Mouse (Mus musculus): ENCODE measurements around the gene Col20a1.

Gene Col20a1

DNA sequence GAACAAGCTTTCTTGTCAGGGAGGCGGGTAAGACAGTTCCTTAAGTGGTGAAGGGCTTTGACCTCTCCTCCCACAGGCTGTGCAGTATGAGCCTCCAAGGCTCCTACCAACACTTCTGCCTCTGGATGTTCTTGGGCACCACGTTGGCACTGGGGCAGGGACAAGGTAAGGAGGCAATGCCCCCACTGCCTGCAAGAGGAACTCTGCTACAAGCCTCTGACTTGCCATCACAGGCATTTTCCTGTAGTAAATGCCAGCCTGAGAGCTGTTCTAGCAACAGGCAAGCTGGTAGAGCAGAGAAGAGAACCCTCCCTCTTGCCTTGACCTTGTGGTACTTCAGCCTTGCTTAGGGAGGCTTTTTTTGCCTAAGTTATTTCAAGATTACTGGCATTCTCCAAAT is at the start of gene Col20a1:
Gene Col20a1 (plus strand): TSS at position 87 of the 400 bp plus-strand sequence.
- CTCF ChIA-PET = no interaction called here

GRCm38 (mm10) chr2:180940187-180940586 is 46.1 kb upstream of the Col20a1 start:
- CTCF ChIA-PET = no interaction called here

GRCm38 (mm10) chr2:180941869-180942268 is 44.5 kb upstream of the Col20a1 start:
- CTCF ChIA-PET = no interaction called here

- CTCF ChIA-PET = no interaction called here
These were observed 36.4 kb upstream of the Col20a1 start for GRCm38 (mm10) chr2:180949947-180950346.

DNA sequence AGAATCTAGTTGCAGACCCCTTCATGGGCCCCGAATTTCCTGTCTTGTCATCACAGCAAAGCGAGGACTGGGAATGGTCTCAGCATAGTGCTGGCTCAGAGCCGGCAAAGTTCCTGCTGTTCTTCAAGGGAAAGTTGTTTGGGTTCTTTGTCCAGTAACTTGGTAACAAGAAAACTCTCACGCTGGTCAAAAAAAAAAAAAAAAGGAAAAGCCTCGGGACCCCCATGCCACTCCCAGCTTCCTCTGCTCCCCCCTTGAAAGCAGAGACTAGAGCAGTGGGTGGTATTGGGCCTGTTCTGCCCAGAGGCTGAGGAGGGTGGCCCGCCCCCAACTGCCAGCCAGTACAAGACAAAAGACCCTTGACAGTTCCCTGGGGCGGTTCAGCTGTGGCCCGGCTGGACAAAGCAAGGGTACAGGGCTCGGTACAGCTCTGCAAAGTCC is 33.6 kb upstream of the Col20a1 start:
- CTCF ChIA-PET = no interaction called here

DNA sequence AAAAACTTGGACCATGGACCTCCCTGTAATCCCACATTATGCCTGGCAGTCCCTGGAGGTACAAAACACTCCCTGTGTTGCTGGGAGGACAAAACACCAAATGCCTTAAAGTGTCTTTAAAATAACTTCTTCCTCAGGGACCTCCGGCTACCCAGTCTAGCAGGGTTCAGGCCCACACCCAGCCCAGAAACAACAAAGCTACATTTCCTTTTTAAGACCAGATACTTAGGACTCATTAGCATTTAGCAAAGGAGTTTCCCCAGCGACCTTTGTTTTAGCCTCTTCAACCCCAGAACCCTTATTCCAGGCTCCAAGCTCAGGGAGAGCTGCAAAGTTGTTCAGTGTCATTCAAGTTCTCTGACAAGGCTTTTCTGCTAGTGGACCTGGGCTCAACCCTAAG is 32.7 kb upstream of the Col20a1 start:
- CTCF ChIA-PET = no interaction called here

DNA sequence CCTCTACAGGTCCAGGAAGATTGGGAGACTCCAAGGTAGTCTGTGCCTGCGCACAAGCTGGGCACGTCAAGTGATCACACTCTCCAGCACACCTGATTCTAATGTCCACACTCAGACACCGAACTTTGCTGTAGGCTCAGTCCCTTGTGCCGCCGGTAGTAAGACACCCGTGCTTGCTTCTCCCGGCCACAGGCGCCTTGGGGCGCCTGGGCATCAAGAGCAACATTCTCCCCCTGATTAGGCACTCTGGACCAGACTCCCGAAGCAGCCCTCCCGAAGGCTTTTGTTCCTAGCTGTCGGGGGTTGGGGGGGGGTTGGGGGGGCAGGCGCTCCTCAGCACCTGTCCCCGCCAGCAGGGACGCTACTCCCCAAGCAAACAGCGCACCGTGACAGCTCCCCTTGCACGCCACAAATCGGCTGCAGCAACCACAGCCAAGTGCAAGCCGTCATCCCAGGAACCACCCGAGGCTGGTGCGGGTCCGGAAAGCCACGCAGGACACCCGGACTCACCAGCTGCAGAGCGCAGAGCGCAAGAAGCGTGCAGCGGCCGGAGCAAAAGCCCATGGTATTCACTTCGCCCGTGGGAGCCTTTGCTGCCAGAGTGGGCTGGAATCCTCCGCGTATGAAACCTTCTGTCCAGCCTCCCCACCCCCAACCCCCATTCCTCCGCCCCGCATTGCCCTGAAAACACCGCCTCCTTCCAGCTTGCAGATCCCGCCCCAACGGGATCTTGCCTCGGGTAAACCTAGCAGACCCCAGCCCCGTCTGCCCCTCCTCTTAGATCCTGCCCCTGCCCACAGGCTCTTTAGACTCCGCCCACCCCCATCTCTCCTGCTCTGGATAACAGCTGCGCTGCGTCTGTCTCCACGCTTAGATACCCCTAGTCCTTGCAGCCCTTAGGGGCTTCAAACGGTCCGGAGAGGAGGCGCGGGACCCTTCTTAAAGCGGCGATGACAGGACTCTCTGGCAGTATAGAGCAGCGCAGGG is 32.0 kb upstream of the Col20a1 start, which contains the start of gene Nkain4:
Gene Nkain4 (minus strand): TSS at position 639 of the 987 bp plus-strand sequence.
- CTCF ChIA-PET = no interaction called here

DNA sequence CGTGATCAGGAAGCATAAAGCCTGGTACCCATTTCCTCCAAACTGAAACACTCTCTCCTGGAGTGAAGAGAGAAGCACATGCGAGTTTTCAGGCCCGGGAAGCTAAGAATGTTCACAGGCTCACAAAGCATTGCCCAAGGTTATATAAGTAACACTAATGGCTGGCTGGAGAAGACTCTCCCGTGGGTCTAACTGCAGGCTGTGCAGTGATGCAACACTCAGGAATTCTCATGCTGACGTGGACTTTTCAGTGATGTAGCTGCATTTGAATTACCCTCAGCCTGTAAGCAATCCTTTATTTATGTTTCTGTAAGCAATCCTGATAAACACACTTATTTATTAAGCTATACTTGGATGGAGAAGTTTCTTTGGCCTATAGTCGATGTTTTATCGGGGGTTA is 26.7 kb upstream of the Col20a1 start:
- CTCF ChIA-PET = no interaction called here

- CTCF ChIA-PET = no interaction called here
These were observed 26.1 kb upstream of the Col20a1 start for GRCm38 (mm10) chr2:180960187-180960586.

DNA sequence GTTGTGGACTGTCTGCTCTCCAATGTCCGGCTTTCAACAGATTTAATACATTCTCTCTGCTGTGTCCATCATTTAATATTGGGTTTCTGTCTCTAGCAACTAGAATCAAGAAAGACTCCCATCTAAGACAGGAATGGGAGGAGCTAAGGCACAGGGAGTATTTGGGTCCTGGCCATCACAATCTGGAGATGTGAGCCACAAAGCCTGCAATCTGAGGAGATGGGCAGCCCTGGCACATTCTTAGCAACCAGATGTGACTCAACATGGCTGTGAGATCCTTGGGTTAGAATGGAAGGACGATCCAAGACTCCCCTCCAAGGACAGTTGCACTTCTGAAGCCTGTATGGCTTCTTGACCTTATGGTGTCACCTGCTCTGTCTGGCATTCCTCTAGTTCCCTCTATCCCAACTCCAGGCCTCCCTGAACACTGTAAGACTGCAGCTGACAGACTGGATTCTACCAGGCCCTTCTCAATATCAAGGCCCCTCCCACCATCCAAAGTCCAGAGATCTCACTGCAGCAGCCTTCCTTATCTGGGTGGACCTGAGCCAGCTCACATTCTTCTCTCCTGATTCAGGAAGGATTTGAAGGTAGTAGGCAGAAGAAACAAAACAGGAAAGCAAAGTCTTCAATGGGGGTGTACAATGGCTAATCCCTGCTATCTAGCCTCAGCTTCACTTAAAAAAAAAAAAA is 23.6 kb upstream of the Col20a1 start:
- CTCF ChIA-PET = no interaction called here

- CTCF ChIA-PET = interaction anchor here (1.2 kb wide), 1 partner anchor 39 kb away, joined by 3 read pairs; no protein-coding TSS in a partner anchor
These were observed 22.4 kb upstream of the Col20a1 start for GRCm38 (mm10) chr2:180963956-180964355.

DNA sequence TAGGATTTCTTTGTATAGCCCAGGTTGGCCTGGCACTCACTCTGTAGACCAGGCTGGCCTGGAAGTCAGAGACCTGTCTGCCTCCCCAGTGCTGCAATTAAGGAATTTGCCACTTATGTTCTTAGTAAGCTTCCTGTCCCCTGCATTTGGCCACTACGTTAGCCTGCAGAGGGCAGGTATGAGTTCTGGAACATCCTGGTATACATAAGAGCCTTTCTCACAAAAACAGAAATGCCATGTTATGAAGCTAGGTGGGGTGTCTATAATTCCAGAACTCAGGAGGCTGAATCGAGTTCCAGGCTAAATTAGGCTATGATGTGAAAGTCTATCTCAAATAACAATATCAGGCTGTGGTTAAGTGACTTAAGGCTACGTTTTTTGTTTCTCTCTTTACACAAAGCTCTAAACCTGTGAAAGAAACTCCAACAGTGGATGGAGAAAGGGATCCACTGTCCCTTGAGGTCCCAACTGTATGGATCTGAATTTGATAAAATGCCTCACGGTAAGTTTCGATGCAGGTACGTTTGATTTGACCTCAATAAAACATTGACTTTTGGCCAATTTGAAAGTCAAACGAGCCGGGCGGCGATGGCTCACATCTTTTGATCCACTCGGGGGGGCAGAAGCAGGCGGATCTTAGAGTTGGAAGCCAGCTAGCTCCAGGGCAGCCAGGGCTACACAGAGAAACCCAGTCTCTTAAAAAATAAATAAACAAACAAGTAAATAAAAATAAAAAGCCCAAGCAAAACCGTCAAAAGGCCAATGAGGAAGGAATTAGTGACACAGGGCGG is 20.0 kb upstream of the Col20a1 start:
- CTCF ChIA-PET = interaction anchor here (0.6 kb wide), 1 partner anchor 592 kb away, joined by 13 read pairs; no protein-coding TSS in a partner anchor

DNA sequence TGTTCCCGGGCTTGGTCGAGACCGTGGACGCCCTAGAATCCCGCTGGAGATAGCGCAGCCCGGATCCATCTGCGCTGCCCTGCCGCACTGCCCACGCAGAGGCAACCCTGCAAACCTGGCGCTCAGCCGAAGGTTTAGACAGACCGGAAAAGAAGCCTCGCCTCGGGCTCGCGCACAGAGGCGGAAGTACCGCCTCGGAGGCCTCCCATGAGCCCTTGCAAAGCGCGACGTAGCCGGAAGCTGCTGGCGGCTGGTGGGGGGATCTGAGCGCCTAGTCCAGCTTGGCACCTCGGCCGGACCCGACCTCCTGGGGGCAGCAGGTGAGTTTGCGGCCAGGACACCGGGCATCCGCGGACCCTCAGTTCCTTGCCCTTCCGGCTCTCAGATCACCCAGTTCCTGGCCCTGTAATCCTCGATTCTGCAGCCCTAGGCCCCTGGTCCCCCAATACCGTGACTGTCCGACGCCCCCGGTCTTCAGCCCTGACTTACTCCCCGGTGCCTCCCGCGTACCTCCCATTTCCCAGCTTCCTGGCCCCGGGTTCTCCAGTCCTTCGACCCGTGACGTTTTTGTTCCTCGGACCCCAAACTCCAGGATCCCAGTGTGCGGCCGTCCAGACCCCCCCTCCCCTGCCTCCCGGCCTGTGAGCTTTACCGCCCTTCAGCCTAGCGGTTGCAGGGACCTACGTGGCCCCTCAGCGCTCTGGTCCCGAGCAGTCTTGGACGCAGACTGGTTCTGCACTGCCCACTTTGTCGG is 19.1 kb upstream of the Col20a1 start, which contains the start of gene Arfgap1:
Gene Arfgap1 (plus strand): TSS at position 216 of the 754 bp plus-strand sequence.
- CTCF ChIA-PET = no interaction called here

DNA sequence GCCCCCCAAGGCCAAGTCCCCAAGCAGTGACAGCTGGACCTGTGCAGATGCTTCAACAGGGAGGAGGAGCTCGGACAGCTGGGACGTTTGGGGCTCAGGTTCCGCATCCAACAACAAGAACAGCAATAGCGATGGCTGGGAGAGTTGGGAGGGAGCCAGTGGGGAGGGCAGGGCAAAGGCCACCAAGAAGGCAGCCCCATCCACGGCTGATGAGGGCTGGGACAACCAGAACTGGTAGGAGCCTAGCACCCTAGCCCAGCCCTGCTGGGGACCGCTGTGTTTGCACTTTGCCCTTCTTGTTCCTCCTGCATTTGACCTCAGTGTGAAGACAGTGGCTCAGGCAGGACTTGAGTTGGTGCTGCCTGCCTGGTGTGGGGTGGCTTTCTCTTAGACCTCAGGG is 5.2 kb upstream of the Col20a1 start:
- CTCF ChIA-PET = no interaction called here

GRCm38 (mm10) chr2:180985635-180986034 is 700 bp upstream of the Col20a1 start:
- CTCF ChIA-PET = interaction anchor here (0.6 kb wide), 1 partner anchor 546 kb away, joined by 13 read pairs; no protein-coding TSS in a partner anchor

- CTCF ChIA-PET = no interaction called here
These were observed 666 bp downstream of the Col20a1 start for GRCm38 (mm10) chr2:180987001-180987400.

- CTCF ChIA-PET = no interaction called here
These were observed 1.2 kb downstream of the Col20a1 start for GRCm38 (mm10) chr2:180987432-180988030.

GRCm38 (mm10) chr2:180988347-180988913 is 2.1 kb downstream of the Col20a1 start:
- CTCF ChIA-PET = no interaction called here

DNA sequence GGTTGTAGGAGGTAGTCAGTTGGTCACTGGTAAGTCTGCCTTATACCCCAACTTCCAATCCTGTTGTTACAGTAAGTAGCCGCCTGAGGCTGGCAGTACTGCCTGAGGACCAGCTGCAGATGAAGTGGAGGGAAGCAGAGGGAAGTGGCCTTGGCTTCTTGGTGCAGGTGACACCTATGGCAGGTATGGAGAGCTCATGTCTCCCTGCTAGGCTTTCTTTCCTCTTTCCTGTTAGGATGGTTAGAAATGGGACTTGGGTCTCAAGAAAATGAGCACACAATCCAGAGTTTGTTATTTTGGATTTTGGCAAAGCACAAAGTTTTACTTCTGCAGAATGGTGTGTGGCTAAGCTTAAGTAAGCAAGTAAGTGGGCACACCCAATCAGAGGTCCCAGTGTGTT is 2.6 kb downstream of the Col20a1 start:
- CTCF ChIA-PET = no interaction called here

DNA sequence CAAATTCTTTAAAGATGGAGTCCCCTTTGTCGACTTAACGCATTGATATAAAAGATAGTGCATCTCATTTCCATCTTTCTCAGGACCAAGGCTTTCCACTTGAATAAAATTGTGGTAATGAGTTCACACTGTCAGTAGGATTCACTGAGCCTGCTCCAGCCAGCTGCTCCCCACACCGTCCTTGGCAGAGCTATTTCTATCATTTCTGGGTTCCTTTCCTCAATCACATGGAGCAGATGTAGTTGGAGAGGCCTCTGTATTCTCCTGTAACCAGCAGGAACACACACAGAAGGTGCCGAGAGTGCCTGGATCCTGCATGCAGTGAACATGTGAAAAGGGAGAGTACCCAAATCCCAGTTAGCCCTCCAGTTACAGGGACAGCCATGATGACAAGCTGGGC is 4.0 kb downstream of the Col20a1 start:
- CTCF ChIA-PET = interaction anchor here (0.7 to 1.0 kb wide), 2 partner anchors 20 to 202 kb away, joined by 3 to 4 read pairs; no protein-coding TSS in a partner anchor

All from spleen, embryonic (tissue).